ENCODE assay signal across 8 mouse cellular contexts in genomic region chr14:55671833-55672740, GRCm38 (mm10). TPM values are rescaled to one million over a fixed set of nuclear protein-coding genes. Genes with fewer than 3 reads are reported as not detected.
DNase-seq lines count a peak whose midpoint lies in the region; ATAC-seq and TF ChIP-seq lines count a peak whose summit lies in the region.

Gmpr2 (plus strand) TSS chr14:55671941.
Nedd8 (minus strand) TSS chr14:55672124.

- DNase-seq in G1E (ENCODE audit: low spot score), result peak; percentile 66
- peak; percentile 88 to 95 for DNase-seq in cerebellum, adult 18-20 months
- peak; percentile 80 to 93 for DNase-seq in heart, postnatal 36 days
- DNase-seq in layer of hippocampus, adult 2 months (ENCODE audit: low spot score in 2 of 2), result peak; percentile 83 to 96
- DNase-seq in lung, embryonic 14.5 days, result peak; percentile 97
- DNase-seq in thymus, adult 2 months, result peak; percentile 86

- intact Hi-C loops in heart, postnatal 36 days (cut with DNase I), result loop anchor here (5.0 kb wide), 1 partner anchor 35 kb away; the partner anchor contains the start of genes Gm49378 and Ipo4

- under 1% methylated on average over 38 of the region's 38 CpGs for WGBS in forebrain, embryonic 16.5 days
- WGBS in lung, embryonic 14.5 days, result under 1% methylated on average over 38 of the region's 38 CpGs
- WGBS in olfactory bulb, adult 2 months, result under 1% methylated on average over 38 of the region's 38 CpGs
- under 1% methylated on average over 38 of the region's 38 CpGs for WGBS in thymus, adult 2 months

- peaks cover 55% of the 10 kb centered on the region for H3K36me3 ChIP-seq in G1E (replicated peaks)
- H3K36me3 ChIP-seq in forebrain, embryonic 16.5 days (ENCODE audit: control insufficient read depth, insufficient read depth), result peaks cover 3% of the 10 kb centered on the region; the same call in 1 of the 2 replicates
- peaks cover 23% of the 10 kb centered on the region for H3K36me3 ChIP-seq in lung, embryonic 14.5 days (ENCODE audit: insufficient read depth)
- peaks cover 10% of the 10 kb centered on the region for H3K36me3 ChIP-seq in thymus, adult 2 months (ENCODE audit: control insufficient read depth, insufficient read depth, low read length)

- peak within 1 kb of the TSS; percentile 76 for H3K4me3 ChIP-seq in G1E (ENCODE audit: low read depth, low read length)
- peak within 1 kb of the TSS; percentile 83 for H3K4me3 ChIP-seq in forebrain, embryonic 16.5 days (replicated peaks; ENCODE audit: low read length)
- peak within 1 kb of the TSS; percentile 61 for H3K4me3 ChIP-seq in layer of hippocampus, adult 2 months
- peak within 1 kb of the TSS; percentile 70 for H3K4me3 ChIP-seq in lung, embryonic 14.5 days (ENCODE audit: low read depth, low read length)
- H3K4me3 ChIP-seq in olfactory bulb, adult 2 months (ENCODE audit: insufficient read depth, low read depth, low read length), result peak within 1 kb of the TSS; percentile 84
- peak within 1 kb of the TSS; percentile 76 for H3K4me3 ChIP-seq in thymus, adult 2 months (ENCODE audit: control insufficient read depth, insufficient read depth, low read length)

- ATAC-seq in G1E (ENCODE audit: extremely low read depth, insufficient number of reproducible peaks, low FRiP score, poor library complexity, severe bottlenecking), result peak; percentile 95
- peak; percentile 99 for ATAC-seq in forebrain, embryonic 16.5 days
- peak; percentile 98 for ATAC-seq in lung, embryonic 14.5 days (ENCODE audit: insufficient read depth)

- H3K9ac ChIP-seq in forebrain, embryonic 16.5 days (replicated peaks; ENCODE audit: low read depth, low read length), result peak within 1 kb of the TSS; percentile 58
- peak within 1 kb of the TSS; percentile 77 for H3K9ac ChIP-seq in lung, embryonic 14.5 days

- H3K4me1 ChIP-seq in G1E (ENCODE audit: insufficient read depth, low read depth, low read length), result peaks cover 41% of the 10 kb centered on the region
- H3K4me1 ChIP-seq in forebrain, embryonic 16.5 days (replicated peaks; ENCODE audit: control insufficient read depth, insufficient read depth, low read length), result peaks cover 19% of the 10 kb centered on the region
- peaks cover 5% of the 10 kb centered on the region; the same call in 1 of the 2 replicates for H3K4me1 ChIP-seq in lung, embryonic 14.5 days (ENCODE audit: insufficient read depth)
- peaks cover 2% of the 10 kb centered on the region; the same call in 1 of the 2 replicates for H3K4me1 ChIP-seq in olfactory bulb, adult 2 months (ENCODE audit: control insufficient read depth, insufficient read depth, low read length)
- peaks cover 3% of the 10 kb centered on the region; the same call in 1 of the 2 replicates for H3K4me1 ChIP-seq in thymus, adult 2 months (replicated peaks; ENCODE audit: control insufficient read depth, insufficient read depth, low read length)

- peak within 1 kb of the TSS; percentile 91 for H3K4me2 ChIP-seq in forebrain, embryonic 16.5 days (ENCODE audit: low read length)
- H3K4me2 ChIP-seq in lung, embryonic 14.5 days, result peak within 1 kb of the TSS; percentile 70

- TF ChIP-seq POLR2A in olfactory bulb, adult 2 months (IDR thresholded peaks at IDR 0.05; ENCODE audit: insufficient read depth, low read depth, low read length), result peak; percentile 42
- peak; percentile 57; the same call in 1 of the 2 replicates for TF ChIP-seq POLR2A in thymus, adult 2 months (IDR thresholded peaks at IDR 0.05; ENCODE audit: control insufficient read depth, extremely low read depth, insufficient read depth, low read length, poor library complexity)

- TF ChIP-seq CTCF in G1E (IDR thresholded peaks at IDR 0.05; ENCODE audit: low read depth, low read length), result no peak
- TF ChIP-seq CTCF in layer of hippocampus, adult 2 months (conservative IDR thresholded peaks at IDR 0.05), result no peak
- no peak for TF ChIP-seq CTCF in lung, embryonic 14.5 days (IDR thresholded peaks at IDR 0.05; ENCODE audit: low read depth)
- TF ChIP-seq CTCF in olfactory bulb, adult 2 months (IDR thresholded peaks at IDR 0.05; ENCODE audit: insufficient read depth, low read depth, low read length), result no peak
- peak; percentile 31; the same call in 1 of the 2 replicates for TF ChIP-seq CTCF in thymus, adult 2 months (IDR thresholded peaks at IDR 0.05; ENCODE audit: borderline replicate concordance, control insufficient read depth, extremely low read depth, insufficient read depth, low read length, poor library complexity)

- no peaks in the 10 kb centered on the region for H3K9me3 ChIP-seq in G1E (replicated peaks)
- no peaks in the 10 kb centered on the region for H3K9me3 ChIP-seq in forebrain, embryonic 16.5 days (ENCODE audit: control insufficient read depth, low read length)
- no peaks in the 10 kb centered on the region for H3K9me3 ChIP-seq in lung, embryonic 14.5 days (ENCODE audit: low read depth, low read length)

- H3K27me3 ChIP-seq in G1E (ENCODE audit: insufficient read depth, low read length), result no peaks in the 10 kb centered on the region
- no peaks in the 10 kb centered on the region for H3K27me3 ChIP-seq in forebrain, embryonic 16.5 days (replicated peaks; ENCODE audit: control insufficient read depth, insufficient read depth, low read length)
- H3K27me3 ChIP-seq in lung, embryonic 14.5 days (ENCODE audit: insufficient read depth, low read length), result no peaks in the 10 kb centered on the region
- no peaks in the 10 kb centered on the region for H3K27me3 ChIP-seq in thymus, adult 2 months (ENCODE audit: control insufficient read depth, insufficient read depth, low read length)

- H3K27ac ChIP-seq in forebrain, embryonic 16.5 days (ENCODE audit: low read length), result peak within 1 kb of the TSS; percentile 88
- H3K27ac ChIP-seq in layer of hippocampus, adult 2 months, result peak within 1 kb of the TSS; percentile 99
- H3K27ac ChIP-seq in lung, embryonic 14.5 days (ENCODE audit: low read depth), result peak within 1 kb of the TSS; percentile 72; the same call in 1 of the 2 replicates
- peak within 1 kb of the TSS; percentile 88 for H3K27ac ChIP-seq in olfactory bulb, adult 2 months (ENCODE audit: insufficient read depth, low read depth, low read length)
- peak within 1 kb of the TSS; percentile 52 for H3K27ac ChIP-seq in thymus, adult 2 months (ENCODE audit: control insufficient read depth, insufficient read depth, low read length)

RNA-seq across cellular contexts. Expression of gene Gmpr2, which starts in this region (rescaled TPM):
- total RNA-seq in G1E (2014; fragmentation: Nextera tagmentation) (27.7 and 30.8 TPM in 2 replicates), G1E (2017) (40.5 and 42.7 TPM in 2 replicates)
- 20.0 and 24.7 TPM in 2 replicates for polyA plus RNA-seq in G1E (2012)
- polyA plus RNA-seq in forebrain, embryonic 16.5 days (2015; fragmentation: Nextera tagmentation; extraction: Ambion mirVana), result 52.5 and 62.6 TPM in 2 replicates
- 10 to 100 TPM; 10.8 to 11.0 TPM for total RNA-seq in heart, postnatal 36 days (2021)
- total RNA-seq in layer of hippocampus, adult 2 months (2021), result 10 to 100 TPM; 26.0 to 26.1 TPM
- polyA plus RNA-seq in lung, embryonic 14.5 days (2014; fragmentation: Nextera tagmentation; extraction: Ambion mirVana), result 58.4 and 59.4 TPM in 2 replicates
- not detected in 2 replicates for polyA plus RNA-seq in olfactory bulb, adult 2 months (2012; ENCODE audit: insufficient read depth, insufficient read length, low replicate concordance, missing spikeins)
- 27.8 and 40.9 TPM in 2 replicates for polyA plus RNA-seq in thymus, adult 2 months (2012; rRNA removed)

RNA-seq across cellular contexts. Expression of gene Nedd8, which starts in this region (rescaled TPM):
- total RNA-seq in G1E (2014; fragmentation: Nextera tagmentation) (234 and 266 TPM in 2 replicates), G1E (2017) (488 and 566 TPM in 2 replicates)
- polyA plus RNA-seq in G1E (2012), result 112 and 128 TPM in 2 replicates
- polyA plus RNA-seq in forebrain, embryonic 16.5 days (2015; fragmentation: Nextera tagmentation; extraction: Ambion mirVana), result 514 and 544 TPM in 2 replicates
- total RNA-seq in heart, postnatal 36 days (2021), result 100 to 1,000 TPM; 242 to 257 TPM
- 100 to 1,000 TPM; 301 to 309 TPM for total RNA-seq in layer of hippocampus, adult 2 months (2021)
- 556 and 577 TPM in 2 replicates for polyA plus RNA-seq in lung, embryonic 14.5 days (2014; fragmentation: Nextera tagmentation; extraction: Ambion mirVana)
- not detected in 2 replicates for polyA plus RNA-seq in olfactory bulb, adult 2 months (2012; ENCODE audit: insufficient read depth, insufficient read length, low replicate concordance, missing spikeins)
- polyA plus RNA-seq in thymus, adult 2 months (2012; rRNA removed), result 292 and 416 TPM in 2 replicates

Comparison
In these comparisons a context has a peak if more than half of its experiments do, and no peak if none do; other contexts are left out.
1. Peak in every context shown above with its lines: DNase-seq, ATAC-seq, H3K4me3 ChIP-seq and H3K27ac ChIP-seq.